Mouse (Mus musculus): ENCODE measurements around the gene Jaml. TPM values are rescaled to one million over a fixed set of nuclear protein-coding genes. Genes with fewer than 3 reads are reported as not detected.

Jaml gene
- polyA plus RNA-seq, 1 experiment from 2014 or later: 0.50 TPM

DNA sequence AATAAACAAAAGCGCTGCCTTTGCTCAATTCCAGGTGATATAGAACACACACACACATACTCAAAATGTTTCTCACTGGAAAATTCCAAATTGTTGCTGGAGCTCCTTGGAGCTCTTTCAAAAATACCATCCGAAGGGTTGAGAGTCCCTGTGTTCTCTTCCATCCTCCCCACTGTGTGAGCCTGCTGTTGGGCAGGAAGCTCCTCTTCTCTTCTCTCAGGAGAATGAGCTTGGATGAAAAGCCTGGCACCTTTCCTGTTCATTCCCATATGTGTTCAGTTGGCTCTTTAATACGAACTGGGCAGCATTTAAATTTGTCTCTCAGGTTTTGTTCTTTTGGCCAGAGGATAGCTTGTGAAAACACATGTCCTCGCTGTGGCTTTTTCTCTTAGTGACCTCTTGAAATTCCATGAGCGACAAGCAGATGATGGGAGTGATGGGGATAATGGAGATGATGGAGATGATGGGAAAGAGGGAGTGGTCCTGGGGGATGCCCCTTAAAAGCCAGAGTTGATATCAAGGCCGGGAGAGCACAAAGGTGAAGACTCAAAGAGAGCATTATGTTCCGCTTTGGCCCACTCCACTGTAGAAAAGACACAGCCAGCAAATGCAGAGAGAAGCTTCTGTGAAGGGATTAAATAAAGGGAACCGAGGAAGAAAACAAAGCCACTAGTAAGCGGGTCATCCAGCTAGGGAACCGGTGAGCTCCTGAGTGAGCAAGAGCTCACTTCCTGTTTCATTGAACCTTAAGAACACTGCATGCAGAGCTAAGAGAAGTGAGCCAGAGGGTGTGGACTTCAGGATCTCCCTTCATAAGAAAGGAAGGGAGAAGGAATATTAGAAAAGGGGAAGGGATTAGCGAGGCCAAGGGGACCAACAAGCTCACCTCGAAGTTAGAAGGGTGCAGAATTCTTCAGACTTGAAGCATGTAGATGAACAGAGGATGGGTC, 7.0 kb downstream of the Jaml start:
- no peaks in the 10 kb centered on the region for H3K4me1 ChIP-seq (ENCODE audit: control insufficient read depth, insufficient read depth, low read length)
- no peak overlapping the region for H3K4me2 ChIP-seq (ENCODE audit: low read depth, low read length)
- WGBS: 74% methylated on average over 12 of the region's 12 CpGs
- H3K27ac ChIP-seq (replicated peaks; ENCODE audit: low read depth, low read length): no peak overlapping the region
- no peaks in the 10 kb centered on the region for H3K9me3 ChIP-seq (ENCODE audit: control insufficient read depth, low read length)
- no peak for ATAC-seq (ENCODE audit: low read depth)
- peaks cover 3% of the 10 kb centered on the region; the same call in 1 of the 2 replicates for H3K27me3 ChIP-seq (replicated peaks; ENCODE audit: control insufficient read depth, insufficient read depth, low read length)
- no peak for DNase-seq (ENCODE audit: low spot score)
- no peak overlapping the region for H3K9ac ChIP-seq (ENCODE audit: low read depth, low read length)
- H3K36me3 ChIP-seq (ENCODE audit: control insufficient read depth, insufficient read depth, low read length): no peaks in the 10 kb centered on the region
- H3K4me3 ChIP-seq (ENCODE audit: low read depth, low read length): no peak overlapping the region

DNA sequence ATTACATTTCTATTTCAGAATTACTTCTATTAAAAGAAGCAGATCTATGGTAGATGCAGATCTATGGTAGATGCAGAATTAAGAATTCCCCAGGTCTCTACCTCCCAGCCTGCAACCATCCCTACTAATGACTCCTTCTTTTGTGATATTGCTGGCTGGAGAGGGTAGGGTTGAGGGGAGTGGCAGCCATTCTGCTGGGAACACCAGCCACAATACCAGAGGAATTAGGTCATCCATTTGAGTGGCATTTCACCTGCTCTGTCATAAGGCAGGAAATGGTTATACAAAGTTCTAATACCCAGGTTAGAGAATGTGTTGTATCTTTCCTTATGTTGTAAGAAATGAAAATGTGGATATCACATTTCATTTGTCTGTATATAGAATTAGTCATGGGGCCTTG, 9.1 kb downstream of the Jaml start:
- Histone ChIP-seq H3K27me3 (replicated peaks; ENCODE audit: control insufficient read depth, insufficient read depth, low read length) (0 out of 2 replicates have a peak, but pooled peaks cover 3% of the 10 kb centered on the region), H3K4me3 (ENCODE audit: low read depth, low read length) (no peak overlapping the region), H3K9me3 (ENCODE audit: control insufficient read depth, low read length) (no peaks in the 10 kb centered on the region), H3K4me1 (ENCODE audit: control insufficient read depth, insufficient read depth, low read length) (no peaks in the 10 kb centered on the region), H3K4me2 (ENCODE audit: low read depth, low read length) (no peak overlapping the region), H3K36me3 (ENCODE audit: control insufficient read depth, insufficient read depth, low read length) (no peaks in the 10 kb centered on the region), H3K27ac (replicated peaks; ENCODE audit: low read depth, low read length) (no peak overlapping the region), H3K9ac (ENCODE audit: low read depth, low read length) (no peak overlapping the region)
- no peak for DNase-seq (ENCODE audit: low spot score)
- no peak for ATAC-seq (ENCODE audit: low read depth)

DNA sequence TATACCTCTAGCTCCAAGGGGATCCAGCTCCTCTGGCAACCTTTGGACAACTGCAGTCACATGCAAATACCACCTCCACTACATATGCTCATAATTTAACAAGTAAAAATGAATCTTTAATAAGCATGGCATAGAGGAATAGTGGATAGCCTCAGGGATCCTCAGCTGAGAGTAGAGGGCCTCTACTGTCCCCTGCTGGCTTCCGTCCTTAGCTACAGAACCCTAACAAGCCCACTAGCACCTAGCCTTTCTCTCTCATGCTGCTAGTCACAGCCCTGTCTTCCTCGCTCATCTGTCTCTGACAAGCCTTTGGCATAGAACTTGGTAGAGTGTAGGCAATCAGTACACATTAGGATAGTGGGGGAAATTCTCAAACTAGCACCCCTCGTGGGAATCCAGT, 11.8 kb downstream of the Jaml start:
- H3K36me3 ChIP-seq (ENCODE audit: control insufficient read depth, insufficient read depth, low read length): no peaks in the 10 kb centered on the region
- H3K27me3 ChIP-seq (replicated peaks; ENCODE audit: control insufficient read depth, insufficient read depth, low read length): no peaks in the 10 kb centered on the region
- no peak overlapping the region for H3K27ac ChIP-seq (replicated peaks; ENCODE audit: low read depth, low read length)
- no peaks in the 10 kb centered on the region for H3K9me3 ChIP-seq (ENCODE audit: control insufficient read depth, low read length)
- H3K4me1 ChIP-seq (ENCODE audit: control insufficient read depth, insufficient read depth, low read length): no peaks in the 10 kb centered on the region
- no peak overlapping the region for H3K9ac ChIP-seq (ENCODE audit: low read depth, low read length)
- DNase-seq (ENCODE audit: low spot score) (no peak), ATAC-seq (ENCODE audit: low read depth) (no peak)
- no peak overlapping the region for H3K4me2 ChIP-seq (ENCODE audit: low read depth, low read length)
- WGBS: 58% methylated on average over 3 of the region's 3 CpGs
- no peak overlapping the region for H3K4me3 ChIP-seq (ENCODE audit: low read depth, low read length)

DNA sequence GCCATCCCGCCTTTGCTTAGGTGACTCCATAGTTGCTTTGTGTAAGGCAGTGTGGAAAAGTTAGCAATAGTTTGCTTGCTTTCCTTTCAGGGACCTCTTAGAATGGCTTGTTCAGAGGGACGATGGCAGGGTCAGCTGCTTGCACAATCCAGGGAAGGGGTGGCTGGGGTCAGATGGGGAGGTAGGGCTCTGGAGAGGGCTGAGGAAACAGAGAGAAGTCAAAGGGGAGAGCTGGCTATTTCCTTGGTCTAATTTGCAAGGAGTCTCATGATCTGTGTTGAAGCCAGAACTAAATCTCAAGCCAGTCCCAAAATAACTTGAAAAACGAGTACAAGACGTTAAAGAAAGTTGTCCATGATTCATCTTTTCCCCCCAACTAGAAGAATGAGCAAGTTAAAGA, 13.7 kb downstream of the Jaml start:
- Histone ChIP-seq H3K27ac (replicated peaks; ENCODE audit: low read depth, low read length) (no peak overlapping the region), H3K36me3 (ENCODE audit: control insufficient read depth, insufficient read depth, low read length) (no peaks in the 10 kb centered on the region), H3K9me3 (ENCODE audit: control insufficient read depth, low read length) (no peaks in the 10 kb centered on the region), H3K4me1 (ENCODE audit: control insufficient read depth, insufficient read depth, low read length) (no peaks in the 10 kb centered on the region), H3K4me2 (ENCODE audit: low read depth, low read length) (no peak overlapping the region), H3K9ac (ENCODE audit: low read depth, low read length) (no peak overlapping the region), H3K27me3 (replicated peaks; ENCODE audit: control insufficient read depth, insufficient read depth, low read length) (no peaks in the 10 kb centered on the region), H3K4me3 (ENCODE audit: low read depth, low read length) (no peak overlapping the region)
- DNase-seq (ENCODE audit: low spot score): no peak
- ATAC-seq (ENCODE audit: low read depth): no peak
- WGBS: 58% methylated on average over 4 of the region's 4 CpGs

DNA sequence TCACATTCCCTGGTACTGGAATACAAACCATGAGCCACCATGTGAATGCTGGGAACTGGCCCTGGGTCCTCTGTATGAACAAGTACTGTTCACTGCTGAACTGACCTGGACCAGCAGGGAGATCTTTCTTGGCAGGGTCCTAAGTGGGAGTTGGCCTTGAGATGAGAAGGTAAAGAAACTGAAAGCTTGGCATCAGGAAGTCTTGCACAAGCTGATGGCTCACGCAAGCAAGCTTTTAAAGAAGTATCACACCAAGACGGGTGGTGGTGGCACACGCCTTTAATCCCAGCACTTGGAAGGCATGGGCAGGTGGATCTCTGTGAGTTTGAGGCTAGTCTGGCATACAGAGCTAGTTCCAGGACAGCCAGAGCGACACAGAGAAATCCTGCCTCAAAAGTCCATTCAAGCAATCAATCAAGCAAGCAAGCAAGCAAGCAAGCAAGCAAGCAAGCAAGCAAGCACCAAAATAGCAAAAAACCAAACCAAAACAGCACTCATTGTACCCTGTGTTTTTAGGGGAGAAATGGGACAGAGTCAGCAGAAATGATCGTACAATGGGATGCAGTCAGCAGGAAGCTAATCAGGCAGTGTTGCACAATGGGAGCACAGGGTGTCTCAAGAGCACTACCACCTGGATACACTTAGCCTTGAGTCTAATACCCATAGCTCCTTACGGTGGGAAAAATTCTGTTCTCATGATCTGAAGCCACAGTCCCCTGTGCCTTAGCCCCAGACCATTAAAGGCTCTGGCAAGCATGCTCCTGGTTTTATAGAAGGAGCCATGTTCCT, 16.4 kb downstream of the Jaml start:
- no peaks in the 10 kb centered on the region for H3K4me1 ChIP-seq (ENCODE audit: control insufficient read depth, insufficient read depth, low read length)
- no peak overlapping the region for H3K27ac ChIP-seq (replicated peaks; ENCODE audit: low read depth, low read length)
- H3K27me3 ChIP-seq (replicated peaks; ENCODE audit: control insufficient read depth, insufficient read depth, low read length): no peaks in the 10 kb centered on the region
- WGBS: 63% methylated on average over 6 of the region's 6 CpGs
- no peaks in the 10 kb centered on the region for H3K9me3 ChIP-seq (ENCODE audit: control insufficient read depth, low read length)
- H3K4me2 ChIP-seq (ENCODE audit: low read depth, low read length): no peak overlapping the region
- ATAC-seq (ENCODE audit: low read depth) (no peak), DNase-seq (ENCODE audit: low spot score) (no peak)
- H3K36me3 ChIP-seq (ENCODE audit: control insufficient read depth, insufficient read depth, low read length): no peaks in the 10 kb centered on the region
- no peak overlapping the region for H3K4me3 ChIP-seq (ENCODE audit: low read depth, low read length)
- no peak overlapping the region for H3K9ac ChIP-seq (ENCODE audit: low read depth, low read length)

DNA sequence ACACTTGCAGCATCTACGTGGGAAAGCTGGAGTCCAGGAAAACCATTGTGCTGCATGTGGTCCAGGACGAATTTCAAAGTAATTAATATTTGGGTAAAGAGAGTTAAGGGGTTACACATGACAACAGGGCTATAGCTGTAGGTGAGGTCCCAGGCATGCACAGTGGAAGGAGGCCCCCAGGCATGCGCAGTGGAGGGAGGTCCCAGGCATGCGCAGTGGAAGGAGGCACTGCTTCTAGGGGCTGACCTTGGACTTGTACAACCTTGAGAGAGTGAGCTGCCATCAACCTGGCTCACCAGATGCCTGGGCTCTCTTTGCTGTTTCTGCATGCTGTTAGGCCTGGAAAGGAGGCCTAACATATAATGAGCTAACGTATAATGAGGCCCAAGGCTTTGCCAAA, 18.9 kb downstream of the Jaml start:
- DNase-seq (ENCODE audit: low spot score) (no peak), ATAC-seq (ENCODE audit: low read depth) (no peak)
- no peak overlapping the region for H3K4me3 ChIP-seq (ENCODE audit: low read depth, low read length)
- H3K9ac ChIP-seq (ENCODE audit: low read depth, low read length): no peak overlapping the region
- H3K27ac ChIP-seq (replicated peaks; ENCODE audit: low read depth, low read length): no peak overlapping the region
- H3K27me3 ChIP-seq (replicated peaks; ENCODE audit: control insufficient read depth, insufficient read depth, low read length): no peaks in the 10 kb centered on the region
- no peak overlapping the region for H3K4me2 ChIP-seq (ENCODE audit: low read depth, low read length)
- H3K9me3 ChIP-seq (ENCODE audit: control insufficient read depth, low read length): no peaks in the 10 kb centered on the region
- no peaks in the 10 kb centered on the region for H3K4me1 ChIP-seq (ENCODE audit: control insufficient read depth, insufficient read depth, low read length)
- H3K36me3 ChIP-seq (ENCODE audit: control insufficient read depth, insufficient read depth, low read length): no peaks in the 10 kb centered on the region
- 75% methylated on average over 5 of the region's 5 CpGs for WGBS

DNA sequence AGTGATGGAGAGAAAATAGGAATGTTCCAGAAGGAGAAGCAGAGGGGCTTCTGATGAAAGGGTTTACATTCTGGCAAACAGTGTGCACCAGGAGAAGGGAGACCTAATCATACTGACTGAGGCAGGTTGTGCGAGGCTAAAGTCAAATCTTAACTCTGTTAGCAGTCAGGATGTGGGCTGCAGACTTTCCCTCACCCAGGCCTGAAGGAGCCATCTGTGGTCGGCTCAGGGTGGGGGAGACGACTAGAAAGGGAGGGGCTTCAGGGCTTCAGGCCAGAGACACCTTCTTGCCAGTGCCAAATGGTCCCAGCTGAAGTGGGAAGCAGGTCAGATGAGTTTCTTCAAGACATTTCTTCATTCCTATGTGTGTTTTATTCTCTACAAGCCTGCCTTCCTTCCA, 19.4 kb downstream of the Jaml start:
- Histone ChIP-seq H3K9me3 (ENCODE audit: control insufficient read depth, low read length) (no peaks in the 10 kb centered on the region), H3K4me3 (ENCODE audit: low read depth, low read length) (no peak overlapping the region), H3K27me3 (replicated peaks; ENCODE audit: control insufficient read depth, insufficient read depth, low read length) (no peaks in the 10 kb centered on the region), H3K4me2 (ENCODE audit: low read depth, low read length) (no peak overlapping the region), H3K9ac (ENCODE audit: low read depth, low read length) (no peak overlapping the region), H3K36me3 (ENCODE audit: control insufficient read depth, insufficient read depth, low read length) (no peaks in the 10 kb centered on the region), H3K4me1 (ENCODE audit: control insufficient read depth, insufficient read depth, low read length) (no peaks in the 10 kb centered on the region), H3K27ac (replicated peaks; ENCODE audit: low read depth, low read length) (no peak overlapping the region)
- DNase-seq (ENCODE audit: low spot score): no peak
- no peak for ATAC-seq (ENCODE audit: low read depth)
- 52% methylated on average over 3 of the region's 3 CpGs for WGBS

DNA sequence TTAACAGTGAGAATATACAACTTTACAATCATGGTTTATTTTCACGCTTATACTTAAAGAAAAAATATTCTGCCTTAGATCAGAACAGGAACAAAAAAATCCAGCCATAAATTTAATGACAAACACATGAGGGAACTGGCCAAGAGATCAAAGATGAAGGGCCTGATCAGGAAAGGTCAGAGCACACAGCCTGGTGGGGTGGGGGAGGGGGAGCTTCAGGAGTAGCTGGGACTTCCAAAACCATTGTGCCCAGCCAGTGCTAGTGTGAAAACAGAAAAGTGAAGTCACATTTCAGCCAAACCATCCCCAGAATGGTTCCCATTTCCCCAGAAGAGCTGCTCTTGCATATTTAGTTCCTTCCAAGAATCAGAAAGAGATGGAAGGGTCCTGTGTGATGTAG, 23.5 kb downstream of the Jaml start:
- H3K27me3 ChIP-seq (replicated peaks; ENCODE audit: control insufficient read depth, insufficient read depth, low read length): no peaks in the 10 kb centered on the region
- 57% methylated on average over 1 of the region's 1 CpGs for WGBS
- no peaks in the 10 kb centered on the region for H3K9me3 ChIP-seq (ENCODE audit: control insufficient read depth, low read length)
- H3K36me3 ChIP-seq (ENCODE audit: control insufficient read depth, insufficient read depth, low read length): no peaks in the 10 kb centered on the region
- no peak overlapping the region for H3K4me3 ChIP-seq (ENCODE audit: low read depth, low read length)
- H3K4me1 ChIP-seq (ENCODE audit: control insufficient read depth, insufficient read depth, low read length): no peaks in the 10 kb centered on the region
- DNase-seq (ENCODE audit: low spot score) (no peak), ATAC-seq (ENCODE audit: low read depth) (no peak)
- H3K27ac ChIP-seq (replicated peaks; ENCODE audit: low read depth, low read length): no peak overlapping the region
- H3K4me2 ChIP-seq (ENCODE audit: low read depth, low read length): no peak overlapping the region
- no peak overlapping the region for H3K9ac ChIP-seq (ENCODE audit: low read depth, low read length)

Data from embryonic facial prominence, embryonic 14.5 days (tissue).